Mouse (Mus musculus): Measurements from ENCODE around the gene Myh10. TPM values are rescaled to one million over a fixed set of nuclear protein-coding genes. Genes with fewer than 3 reads are reported as not detected.

The Myh10 gene
- polyA plus RNA-seq, 2 experiments = 14.9 to 28.4 TPM

- 79% methylated on average over 3 of the region's 3 CpGs for whole genome bisulfite sequencing (ENCODE audit: insufficient replicate concordance)
- H3K36me3 ChIP-seq (replicated peaks; ENCODE audit: control insufficient read depth, insufficient read depth, low read depth) = peaks cover 2% of the 10 kb centered on the region; the same call in 1 of the 2 replicates
- H3K4me1 ChIP-seq (replicated peaks; ENCODE audit: control insufficient read depth in 2 of 2, insufficient read depth in 2 of 2, low read length in 1 of 2) = no peaks in the 10 kb centered on the region
- H3K9ac ChIP-seq (replicated peaks) = no peak overlapping the region
- no peak overlapping the region for H3K27ac ChIP-seq
- no peak overlapping the region for H3K4me3 ChIP-seq (ENCODE audit: insufficient read depth in 1 of 2, low read depth in 2 of 2, low read length in 2 of 2)
- H3K27me3 ChIP-seq (ENCODE audit: control insufficient read depth, insufficient read depth, low read length) = no peaks in the 10 kb centered on the region
- ATAC-seq (ENCODE audit: insufficient read depth) (no peak), DNase-seq (ENCODE audit: low read depth in 3 of 3, low spot score in 3 of 3) (no peak)
- TF ChIP-seq CTCF (IDR thresholded peaks at IDR 0.05; ENCODE audit: low read depth) = no peak
- no peak for TF ChIP-seq EP300 (IDR thresholded peaks at IDR 0.05; ENCODE audit: low read depth)
- H3K4me2 ChIP-seq (ENCODE audit: low read depth) = no peak overlapping the region
- no peaks in the 10 kb centered on the region for H3K9me3 ChIP-seq (ENCODE audit: control insufficient read depth, low read length)
These were observed 52.8 kb downstream of the Myh10 start for GRCm38 (mm10) chr11:68744150-68744549.

- Histone ChIP-seq H3K4me1 (replicated peaks; ENCODE audit: control insufficient read depth in 2 of 2, insufficient read depth in 2 of 2, low read length in 1 of 2) (no peaks in the 10 kb centered on the region), H3K4me3 (ENCODE audit: insufficient read depth in 1 of 2, low read depth in 2 of 2, low read length in 2 of 2) (no peak overlapping the region), H3K36me3 (replicated peaks; ENCODE audit: control insufficient read depth, insufficient read depth, low read depth) (peaks cover 2% of the 10 kb centered on the region; the same call in 1 of the 2 replicates), H3K4me2 (ENCODE audit: low read depth) (no peak overlapping the region), H3K9ac (replicated peaks) (no peak overlapping the region), H3K27ac (no peak overlapping the region), H3K9me3 (ENCODE audit: control insufficient read depth, low read length) (no peaks in the 10 kb centered on the region), H3K27me3 (ENCODE audit: control insufficient read depth, insufficient read depth, low read length) (no peaks in the 10 kb centered on the region)
- no peak for DNase-seq (ENCODE audit: low read depth in 3 of 3, low spot score in 3 of 3)
- no peak for ATAC-seq (ENCODE audit: insufficient read depth)
- TF ChIP-seq EP300 (IDR thresholded peaks at IDR 0.05; ENCODE audit: low read depth) (no peak), CTCF (IDR thresholded peaks at IDR 0.05; ENCODE audit: low read depth) (no peak)
- WGBS (ENCODE audit: insufficient replicate concordance) = 83% methylated on average over 16 of the region's 16 CpGs
These were observed 54.2 kb downstream of the Myh10 start for GRCm38 (mm10) chr11:68745374-68746200.

- H3K4me2 ChIP-seq (ENCODE audit: low read depth) = no peak overlapping the region
- H3K9ac ChIP-seq (replicated peaks) = no peak overlapping the region
- H3K36me3 ChIP-seq (replicated peaks; ENCODE audit: control insufficient read depth, insufficient read depth, low read depth) = peaks cover 2% of the 10 kb centered on the region; the same call in 1 of the 2 replicates
- 72% methylated on average over 5 of the region's 5 CpGs for WGBS (ENCODE audit: insufficient replicate concordance)
- no peaks in the 10 kb centered on the region for H3K27me3 ChIP-seq (ENCODE audit: control insufficient read depth, insufficient read depth, low read length)
- ATAC-seq (ENCODE audit: insufficient read depth) (no peak), DNase-seq (ENCODE audit: low read depth in 3 of 3, low spot score in 3 of 3) (no peak)
- no peak overlapping the region for H3K4me3 ChIP-seq (ENCODE audit: insufficient read depth in 1 of 2, low read depth in 2 of 2, low read length in 2 of 2)
- H3K4me1 ChIP-seq (replicated peaks; ENCODE audit: control insufficient read depth in 2 of 2, insufficient read depth in 2 of 2, low read length in 1 of 2) = no peaks in the 10 kb centered on the region
- no peaks in the 10 kb centered on the region for H3K9me3 ChIP-seq (ENCODE audit: control insufficient read depth, low read length)
- TF ChIP-seq CTCF (IDR thresholded peaks at IDR 0.05; ENCODE audit: low read depth) (no peak), EP300 (IDR thresholded peaks at IDR 0.05; ENCODE audit: low read depth) (no peak)
- H3K27ac ChIP-seq = no peak overlapping the region
These were observed 56.8 kb downstream of the Myh10 start for GRCm38 (mm10) chr11:68748121-68748520.

GRCm38 (mm10) chr11:68750206-68750605 is 58.8 kb downstream of the Myh10 start:
- no peak overlapping the region for H3K27ac ChIP-seq
- WGBS (ENCODE audit: insufficient replicate concordance) = 68% methylated on average over 2 of the region's 2 CpGs
- no peak overlapping the region for H3K4me2 ChIP-seq (ENCODE audit: low read depth)
- TF ChIP-seq CTCF (IDR thresholded peaks at IDR 0.05; ENCODE audit: low read depth) = no peak
- no peak for TF ChIP-seq EP300 (IDR thresholded peaks at IDR 0.05; ENCODE audit: low read depth)
- no peaks in the 10 kb centered on the region for H3K9me3 ChIP-seq (ENCODE audit: control insufficient read depth, low read length)
- H3K4me3 ChIP-seq (ENCODE audit: insufficient read depth in 1 of 2, low read depth in 2 of 2, low read length in 2 of 2) = no peak overlapping the region
- peaks cover 2% of the 10 kb centered on the region; the same call in 1 of the 2 replicates for H3K36me3 ChIP-seq (replicated peaks; ENCODE audit: control insufficient read depth, insufficient read depth, low read depth)
- ATAC-seq (ENCODE audit: insufficient read depth) = no peak
- DNase-seq (ENCODE audit: low read depth in 3 of 3, low spot score in 3 of 3) = no peak
- H3K4me1 ChIP-seq (replicated peaks; ENCODE audit: control insufficient read depth in 2 of 2, insufficient read depth in 2 of 2, low read length in 1 of 2) = peaks cover 0 to 3% of the 10 kb centered on the region in 2 experiments; a peak in 1 of 4 replicates
- H3K9ac ChIP-seq (replicated peaks) = no peak overlapping the region
- H3K27me3 ChIP-seq (ENCODE audit: control insufficient read depth, insufficient read depth, low read length) = no peaks in the 10 kb centered on the region

GRCm38 (mm10) chr11:68750938-68751337 is 59.6 kb downstream of the Myh10 start:
- TF ChIP-seq EP300 (IDR thresholded peaks at IDR 0.05; ENCODE audit: low read depth) (no peak), CTCF (IDR thresholded peaks at IDR 0.05; ENCODE audit: low read depth) (peak; percentile 79)

More at GRCm38 (mm10) chr11:68750938-68751337, 59.6 kb downstream of the Myh10 start:
- H3K36me3 ChIP-seq (replicated peaks; ENCODE audit: control insufficient read depth, insufficient read depth, low read depth) = no peaks in the 10 kb centered on the region
- WGBS (ENCODE audit: insufficient replicate concordance) = 73% methylated on average over 8 of the region's 8 CpGs
- no peak for DNase-seq (ENCODE audit: low read depth in 3 of 3, low spot score in 3 of 3)
- peaks cover 0 to 3% of the 10 kb centered on the region in 2 experiments; a peak in 1 of 4 replicates for H3K4me1 ChIP-seq (replicated peaks; ENCODE audit: control insufficient read depth in 2 of 2, insufficient read depth in 2 of 2, low read length in 1 of 2)
- no peaks in the 10 kb centered on the region for H3K9me3 ChIP-seq (ENCODE audit: control insufficient read depth, low read length)
- H3K27ac ChIP-seq = no peak overlapping the region
- no peaks in the 10 kb centered on the region for H3K27me3 ChIP-seq (ENCODE audit: control insufficient read depth, insufficient read depth, low read length)
- ATAC-seq (ENCODE audit: insufficient read depth) = no peak
- H3K4me3 ChIP-seq (ENCODE audit: insufficient read depth in 1 of 2, low read depth in 2 of 2, low read length in 2 of 2) = no peak overlapping the region
- H3K4me2 ChIP-seq (ENCODE audit: low read depth) = no peak overlapping the region
- H3K9ac ChIP-seq (replicated peaks) = no peak overlapping the region

Measured in liver, embryonic 14.5 days (tissue).